Mouse (Mus musculus): ENCODE results near the gene Gsap.
"Not testable (repeated sequence)": the region's sequence is repeated elsewhere in the genome, so short reads cannot be mapped to it uniquely, and the experiment has no call there.

Gsap gene

GRCm38 (mm10) chr5:21329672-21330665 lies 143.9 kb downstream of the Gsap start:
- DNase-seq = no peak

- no peak for DNase-seq
Measured at GRCm38 (mm10) chr5:21331656-21332055, 145.6 kb downstream of the Gsap start.

GRCm38 (mm10) chr5:21332119-21332518 lies 146.1 kb downstream of the Gsap start:
- no peak for DNase-seq

GRCm38 (mm10) chr5:21342265-21342664 lies 156.2 kb downstream of the Gsap start:
- DNase-seq = not testable (repeated sequence)

GRCm38 (mm10) chr5:21348366-21348765 lies 162.3 kb downstream of the Gsap start:
- no peak for DNase-seq

GRCm38 (mm10) chr5:21351678-21352077 lies 165.6 kb downstream of the Gsap start:
- DNase-seq = no peak

- no peak for DNase-seq
Measured at GRCm38 (mm10) chr5:21358648-21359047, 172.6 kb downstream of the Gsap start.

- no peak for DNase-seq
Measured at GRCm38 (mm10) chr5:21363343-21363742, 177.3 kb downstream of the Gsap start.

Measured in cerebellum, adult 18-20 months (tissue).